Mouse (Mus musculus): Measurements from ENCODE around the gene Hpcal4. TPM values are rescaled to one million over a fixed set of nuclear protein-coding genes. Genes with fewer than 3 reads are reported as not detected.
A peak's percentile ranks its signal among the peaks of the same experiment; 100 is the strongest.

Gene Hpcal4
- polyA plus RNA-seq (2015; fragmentation: Nextera tagmentation; extraction: Ambion mirVana), result 3.7 and 3.8 TPM in 2 replicates

DNA sequence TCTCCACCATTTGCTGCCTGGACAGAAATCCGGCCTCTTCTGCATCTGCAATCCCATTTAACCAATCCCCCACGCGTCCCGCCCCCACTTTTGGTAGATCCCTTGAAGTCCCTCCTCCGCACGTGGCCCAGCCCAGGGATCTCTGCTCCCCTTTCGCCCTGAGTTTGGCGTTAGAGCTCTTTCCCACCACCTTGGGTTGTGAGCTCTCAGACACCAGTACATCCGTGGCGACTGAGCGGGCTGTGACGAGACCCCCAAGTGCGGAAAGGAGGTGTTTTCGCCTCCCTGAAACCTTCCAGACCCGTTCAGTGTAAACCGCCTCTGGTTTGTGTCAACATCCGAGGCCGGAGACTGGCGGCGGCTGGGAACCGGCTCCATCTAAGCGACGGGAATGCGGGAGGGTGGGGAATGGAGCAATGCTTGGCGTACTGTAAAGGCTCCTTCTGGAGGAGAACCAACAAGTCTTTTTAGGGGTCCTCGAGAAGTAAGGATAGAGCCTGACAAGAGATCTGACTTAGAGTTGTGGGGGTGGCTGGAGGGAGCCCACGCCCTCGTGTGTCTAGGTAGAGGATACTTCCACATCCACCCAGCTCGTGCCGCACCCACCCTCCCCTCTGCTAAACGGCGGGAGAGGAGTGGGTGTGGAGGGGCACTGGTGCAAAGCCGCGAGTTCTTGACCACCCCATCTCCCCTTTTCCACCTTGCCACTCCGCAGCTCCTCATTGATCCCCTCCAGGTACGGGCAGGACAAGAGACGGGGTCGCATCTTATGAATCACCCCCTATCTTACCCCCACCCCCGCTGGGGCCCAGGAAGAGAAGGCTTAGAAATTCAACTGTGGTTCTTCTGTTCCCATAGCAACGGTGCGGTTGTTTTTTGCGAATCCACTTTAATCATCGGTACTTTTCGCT is at the start of gene Hpcal4:
Hpcal4 (plus strand) TSS at position 900 of the 911 bp plus-strand sequence.
- ATAC-seq (replicated peaks; ENCODE audit: low FRiP score, low read depth), result peak; percentile 41

DNA sequence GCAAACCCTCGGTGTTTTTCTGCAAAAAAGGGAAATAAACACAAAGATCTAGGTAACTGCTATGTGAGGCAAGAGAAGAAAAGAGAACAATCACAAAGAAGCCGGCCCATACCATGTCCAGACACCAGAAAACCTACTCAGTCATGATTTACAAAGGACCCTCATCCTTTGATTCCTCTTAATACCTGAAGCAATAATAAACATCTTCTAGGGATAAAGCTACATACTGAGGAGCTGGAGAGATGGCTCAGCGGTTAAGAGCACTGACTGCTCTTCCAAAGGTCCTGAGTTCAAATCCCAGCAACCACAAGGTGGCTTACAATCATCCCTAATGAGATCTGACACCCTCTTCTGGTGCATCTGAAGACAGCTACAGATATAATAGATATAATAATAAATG is 45.5 kb upstream of the Hpcal4 start:
- no peak for TF ChIP-seq CTCF (IDR thresholded peaks at IDR 0.05; ENCODE audit: low read depth)
- H3K27ac ChIP-seq, result no peak overlapping the region
- H3K36me3 ChIP-seq (ENCODE audit: insufficient read depth, low read length), result peaks cover 36% of the 10 kb centered on the region
- H3K4me2 ChIP-seq (ENCODE audit: low read length), result no peak overlapping the region
- WGBS, result 84% methylated on average over 3 of the region's 3 CpGs
- H3K27me3 ChIP-seq (ENCODE audit: insufficient read depth, low read length), result no peaks in the 10 kb centered on the region
- H3K4me1 ChIP-seq (replicated peaks; ENCODE audit: insufficient read depth, low read length), result peaks cover 10% of the 10 kb centered on the region
- no peaks in the 10 kb centered on the region for H3K9me3 ChIP-seq (replicated peaks; ENCODE audit: low read length)
- no peak for ATAC-seq (replicated peaks; ENCODE audit: low FRiP score, low read depth)
- no peak for DNase-seq (ENCODE audit: low spot score)
- H3K9ac ChIP-seq (ENCODE audit: low read depth, low read length), result no peak overlapping the region
- H3K4me3 ChIP-seq (replicated peaks; ENCODE audit: low read depth, low read length), result no peak overlapping the region

More for the DNA sequence above, at the start of gene Hpcal4:
- H3K9ac ChIP-seq (ENCODE audit: low read depth, low read length), result peak within 1 kb of the TSS; percentile 9; the same call in 1 of the 2 replicates
- H3K4me3 ChIP-seq (replicated peaks; ENCODE audit: low read depth, low read length), result peak within 1 kb of the TSS; percentile 35
- peak within 1 kb of the TSS; percentile 61 for H3K4me2 ChIP-seq (ENCODE audit: low read length)
- H3K9me3 ChIP-seq (replicated peaks; ENCODE audit: low read length), result no peaks in the 10 kb centered on the region
- peak; percentile 49 for DNase-seq (ENCODE audit: low spot score)
- no peaks in the 10 kb centered on the region for H3K36me3 ChIP-seq (ENCODE audit: insufficient read depth, low read length)
- H3K27me3 ChIP-seq (ENCODE audit: insufficient read depth, low read length), result peaks cover 33% of the 10 kb centered on the region
- under 1% methylated on average over 44 of the region's 44 CpGs for WGBS
- no peak within 1 kb of the TSS for H3K27ac ChIP-seq
- TF ChIP-seq CTCF (IDR thresholded peaks at IDR 0.05; ENCODE audit: low read depth), result no peak
- peaks cover 7% of the 10 kb centered on the region for H3K4me1 ChIP-seq (replicated peaks; ENCODE audit: insufficient read depth, low read length)

DNA sequence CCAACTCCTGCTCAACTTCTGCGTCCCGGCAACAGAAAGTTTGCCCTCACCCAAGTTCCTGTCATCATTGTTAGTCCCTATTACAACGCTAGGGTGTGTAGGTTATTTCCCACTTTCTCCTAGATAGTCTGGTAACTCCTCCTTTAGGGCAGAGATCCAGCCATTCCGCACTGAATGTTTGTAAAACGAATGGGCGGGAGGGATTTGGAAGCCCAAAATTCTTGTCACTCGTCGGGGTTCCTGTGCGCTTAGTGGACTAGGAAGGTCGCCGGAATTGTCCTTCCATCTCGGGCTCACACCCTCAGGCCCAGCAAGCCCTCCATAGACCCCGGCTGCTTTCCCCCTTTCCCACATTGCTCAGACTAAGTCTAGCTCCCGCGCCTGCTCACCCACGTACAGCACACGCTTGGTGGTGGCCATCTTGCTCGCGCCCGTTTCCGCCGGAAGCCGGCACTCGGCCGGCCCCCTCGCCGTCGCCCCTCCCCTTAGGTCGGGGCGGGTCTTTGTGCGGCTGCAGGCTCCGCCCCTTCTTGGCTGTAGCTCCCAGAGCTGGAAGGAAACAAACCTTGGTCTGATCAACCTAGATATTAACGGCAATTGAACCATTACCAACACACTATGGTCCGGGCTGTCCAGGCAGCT is 43.4 kb upstream of the Hpcal4 start, which contains the start of gene Ppie:
Ppie (minus strand) TSS at position 439 of the 642 bp plus-strand sequence.
- no peaks in the 10 kb centered on the region for H3K27me3 ChIP-seq (ENCODE audit: insufficient read depth, low read length)
- WGBS, result 1% methylated on average over 34 of the region's 34 CpGs
- peak within 1 kb of the TSS; percentile 93 for H3K4me2 ChIP-seq (ENCODE audit: low read length)
- H3K4me1 ChIP-seq (replicated peaks; ENCODE audit: insufficient read depth, low read length), result peaks cover 10% of the 10 kb centered on the region
- peaks cover 18% of the 10 kb centered on the region for H3K36me3 ChIP-seq (ENCODE audit: insufficient read depth, low read length)
- H3K4me3 ChIP-seq (replicated peaks; ENCODE audit: low read depth, low read length), result peak within 1 kb of the TSS; percentile 72
- ATAC-seq (replicated peaks; ENCODE audit: low FRiP score, low read depth) (peak; percentile 99), DNase-seq (ENCODE audit: low spot score) (peak; percentile 97)
- peak within 1 kb of the TSS; percentile 92 for H3K27ac ChIP-seq
- H3K9ac ChIP-seq (ENCODE audit: low read depth, low read length), result peak within 1 kb of the TSS; percentile 69
- peak; percentile 48; the same call in 1 of the 2 replicates for TF ChIP-seq CTCF (IDR thresholded peaks at IDR 0.05; ENCODE audit: low read depth)
- no peaks in the 10 kb centered on the region for H3K9me3 ChIP-seq (replicated peaks; ENCODE audit: low read length)

DNA sequence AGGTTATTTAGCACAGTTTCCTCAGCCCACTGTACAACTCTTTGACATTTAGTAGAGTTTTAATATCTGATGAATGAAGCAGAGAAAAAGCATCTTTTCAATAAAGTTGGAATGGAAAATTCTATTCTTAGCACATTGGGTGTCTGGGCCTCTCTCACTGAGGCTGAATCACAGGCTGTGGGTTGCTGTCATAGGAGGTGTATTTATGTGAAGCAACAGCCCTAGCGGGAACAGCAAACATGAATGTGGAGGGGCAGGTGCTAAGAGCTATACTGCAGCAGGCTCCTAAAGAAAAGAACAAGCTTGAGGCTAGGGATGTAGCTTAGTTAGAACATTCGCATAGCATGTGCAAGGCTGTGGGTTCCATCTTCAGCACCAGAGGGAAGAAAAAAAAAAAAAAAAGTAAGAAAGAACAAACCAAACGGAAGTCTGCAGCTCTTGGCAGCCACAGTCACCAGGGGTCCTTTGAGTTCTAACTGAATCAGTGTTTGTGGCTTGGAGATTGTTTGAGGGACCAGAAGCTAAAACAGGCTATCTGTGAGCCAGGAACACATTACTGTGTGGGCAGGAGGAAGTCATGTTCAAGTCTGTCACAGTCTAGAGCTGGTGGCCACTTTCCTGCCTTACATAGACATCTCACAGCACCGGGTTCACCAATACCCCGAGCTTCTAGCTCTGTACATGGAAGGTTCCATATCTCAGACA is 35.4 kb upstream of the Hpcal4 start:
- Histone ChIP-seq H3K27ac (no peak overlapping the region), H3K9ac (ENCODE audit: low read depth, low read length) (no peak overlapping the region), H3K4me1 (replicated peaks; ENCODE audit: insufficient read depth, low read length) (no peaks in the 10 kb centered on the region), H3K36me3 (ENCODE audit: insufficient read depth, low read length) (no peaks in the 10 kb centered on the region), H3K9me3 (replicated peaks; ENCODE audit: low read length) (no peaks in the 10 kb centered on the region), H3K27me3 (ENCODE audit: insufficient read depth, low read length) (no peaks in the 10 kb centered on the region), H3K4me2 (ENCODE audit: low read length) (no peak overlapping the region), H3K4me3 (replicated peaks; ENCODE audit: low read depth, low read length) (no peak overlapping the region)
- WGBS, result 77% methylated on average over 5 of the region's 5 CpGs
- ATAC-seq (replicated peaks; ENCODE audit: low FRiP score, low read depth) (no peak), DNase-seq (ENCODE audit: low spot score) (no peak)
- no peak for TF ChIP-seq CTCF (IDR thresholded peaks at IDR 0.05; ENCODE audit: low read depth)

DNA sequence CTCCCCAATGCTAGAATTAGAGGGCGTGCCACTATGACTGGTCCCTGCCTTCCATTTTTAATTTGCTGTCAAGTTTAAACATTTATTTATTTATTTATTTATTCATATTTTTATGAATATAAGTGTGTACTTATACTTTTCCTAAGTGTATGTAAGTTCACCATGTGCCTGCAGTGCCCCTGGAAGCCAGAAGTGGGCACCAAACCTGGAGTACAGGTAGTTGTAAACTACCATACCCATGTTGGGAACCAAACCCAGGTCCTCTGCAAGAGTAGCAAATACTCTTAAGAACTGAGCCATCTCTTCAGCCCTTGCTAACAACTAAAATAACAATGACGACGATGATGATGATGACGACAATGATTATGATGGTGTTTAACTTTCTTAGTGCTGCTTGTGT is 31.0 kb upstream of the Hpcal4 start:
- H3K27me3 ChIP-seq (ENCODE audit: insufficient read depth, low read length), result no peaks in the 10 kb centered on the region
- DNase-seq (ENCODE audit: low spot score) (no peak), ATAC-seq (replicated peaks; ENCODE audit: low FRiP score, low read depth) (no peak)
- WGBS, result 82% methylated on average over 4 of the region's 4 CpGs
- H3K4me1 ChIP-seq (replicated peaks; ENCODE audit: insufficient read depth, low read length), result no peaks in the 10 kb centered on the region
- no peaks in the 10 kb centered on the region for H3K36me3 ChIP-seq (ENCODE audit: insufficient read depth, low read length)
- no peak overlapping the region for H3K4me2 ChIP-seq (ENCODE audit: low read length)
- no peak overlapping the region for H3K4me3 ChIP-seq (replicated peaks; ENCODE audit: low read depth, low read length)
- no peaks in the 10 kb centered on the region for H3K9me3 ChIP-seq (replicated peaks; ENCODE audit: low read length)
- H3K27ac ChIP-seq, result no peak overlapping the region
- peak; percentile 10; the same call in 1 of the 2 replicates for TF ChIP-seq CTCF (IDR thresholded peaks at IDR 0.05; ENCODE audit: low read depth)
- H3K9ac ChIP-seq (ENCODE audit: low read depth, low read length), result no peak overlapping the region

DNA sequence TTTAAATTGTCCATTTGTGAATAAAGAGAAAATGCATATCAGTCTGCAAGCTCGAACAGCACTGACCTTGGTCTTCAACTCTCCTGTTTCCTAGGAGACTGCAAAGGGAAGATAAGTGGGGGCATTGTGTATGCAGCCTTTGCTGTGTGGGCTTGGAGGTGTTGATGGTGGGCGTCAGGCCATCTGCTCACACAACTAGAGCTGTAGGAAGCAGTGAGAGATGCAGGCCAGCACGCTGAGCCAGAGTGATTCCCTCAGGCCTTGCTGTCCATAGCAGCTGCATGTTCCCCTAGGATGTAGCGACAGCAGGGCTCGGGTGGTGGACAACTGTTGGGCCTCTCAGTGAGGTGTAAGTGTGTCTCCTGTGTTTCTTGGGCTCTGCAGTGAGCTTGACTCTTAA is 30.1 kb upstream of the Hpcal4 start:
- no peak overlapping the region for H3K27ac ChIP-seq
- H3K4me1 ChIP-seq (replicated peaks; ENCODE audit: insufficient read depth, low read length), result no peaks in the 10 kb centered on the region
- H3K36me3 ChIP-seq (ENCODE audit: insufficient read depth, low read length), result no peaks in the 10 kb centered on the region
- DNase-seq (ENCODE audit: low spot score) (no peak), ATAC-seq (replicated peaks; ENCODE audit: low FRiP score, low read depth) (no peak)
- no peak overlapping the region for H3K9ac ChIP-seq (ENCODE audit: low read depth, low read length)
- no peak for TF ChIP-seq CTCF (IDR thresholded peaks at IDR 0.05; ENCODE audit: low read depth)
- no peaks in the 10 kb centered on the region for H3K9me3 ChIP-seq (replicated peaks; ENCODE audit: low read length)
- 53% methylated on average over 5 of the region's 5 CpGs for WGBS
- no peaks in the 10 kb centered on the region for H3K27me3 ChIP-seq (ENCODE audit: insufficient read depth, low read length)
- no peak overlapping the region for H3K4me2 ChIP-seq (ENCODE audit: low read length)
- H3K4me3 ChIP-seq (replicated peaks; ENCODE audit: low read depth, low read length), result no peak overlapping the region
